Mouse (Mus musculus): Measurements from ENCODE around the gene Sctr.

DNA sequence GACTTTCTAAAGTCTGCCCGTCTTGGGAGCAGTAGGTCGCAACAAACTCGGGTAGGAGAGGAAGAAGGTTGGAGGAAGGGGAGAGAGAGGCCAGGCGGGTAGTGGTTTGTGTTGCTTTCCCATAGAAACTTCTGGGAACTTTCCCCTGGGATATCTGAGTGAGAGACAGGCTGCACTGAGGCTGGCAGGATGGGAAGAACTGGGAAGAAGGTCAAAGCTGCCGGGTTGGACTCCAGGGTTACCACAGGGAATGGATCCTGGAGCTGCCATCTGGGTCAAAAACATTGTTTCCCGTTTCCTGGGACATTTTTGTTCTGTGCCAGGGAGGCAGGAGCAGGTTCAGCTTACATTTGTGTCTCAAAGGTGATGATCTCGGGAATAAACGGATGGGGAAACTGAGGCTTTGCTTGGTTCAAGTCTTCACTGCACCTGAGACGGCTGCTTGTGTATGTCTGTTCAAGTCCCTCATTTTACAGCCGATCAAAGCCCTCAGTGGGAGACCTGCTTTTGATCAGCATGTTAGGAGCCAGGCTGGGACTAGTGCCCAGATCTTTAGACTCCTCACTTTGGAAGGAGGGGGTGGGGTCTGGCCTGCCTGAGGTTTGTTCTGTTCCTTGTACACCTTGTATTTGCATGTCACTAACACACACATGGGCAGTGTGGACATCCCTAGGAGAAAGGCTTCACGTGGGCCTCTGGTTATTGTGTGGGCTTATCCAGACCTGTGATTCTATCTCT, 1.3 kb downstream of the Sctr start:
- TF ChIP-seq CTCF (IDR thresholded peaks at IDR 0.05; ENCODE audit: low read depth) (no peak), EP300 (IDR thresholded peaks at IDR 0.05; ENCODE audit: low read depth) (no peak)

Measured in liver, embryonic 14.5 days (tissue).